Mouse (Mus musculus): ENCODE measurements at regions not wholly inside any gene's neighbourhood (a gene's known extent, or its start where the extent isn't known, plus 50 kb on each side); places are given as distances from the start of the nearest gene placed in this dataset.

DNA sequence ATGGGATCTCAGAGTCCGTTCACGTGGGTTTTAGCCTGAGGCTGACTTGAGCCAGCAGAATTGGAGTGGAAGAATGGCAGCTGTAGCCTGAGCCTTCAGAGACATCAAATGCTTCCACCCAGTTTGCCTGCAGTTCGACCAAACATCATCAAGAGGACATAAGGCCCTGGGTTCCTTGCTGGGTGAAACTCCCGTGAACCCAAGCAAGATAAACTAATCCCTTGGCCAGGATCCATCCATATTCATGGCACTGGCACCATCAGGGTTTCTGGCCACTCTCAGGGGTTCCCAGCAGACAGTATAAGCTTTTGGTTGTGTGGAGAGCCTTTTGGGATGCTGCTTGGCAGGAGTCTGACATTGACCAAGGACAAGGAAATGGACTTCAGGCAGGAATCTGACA is 77.7 kb upstream of the Krtap11-1 start:
- no peak overlapping the region for H3ac ChIP-seq (ENCODE audit: control insufficient read depth, insufficient read length, low read depth)
- no peaks in the 10 kb centered on the region for H3K79me3 ChIP-seq (ENCODE audit: low read depth)
- no peaks in the 10 kb centered on the region for H3K27me3 ChIP-seq (ENCODE audit: control insufficient read depth, insufficient read depth, insufficient read length)
- no peaks in the 10 kb centered on the region for H3K79me2 ChIP-seq (ENCODE audit: control insufficient read depth, insufficient read depth)
- H3K4me3 ChIP-seq (ENCODE audit: insufficient read depth, poor library complexity, severe bottlenecking): no peak overlapping the region
- no peaks in the 10 kb centered on the region for H3K36me3 ChIP-seq (ENCODE audit: control insufficient read depth, insufficient read depth)
- TF ChIP-seq MAX (IDR thresholded peaks at IDR 0.05): no peak
- no peak for TF ChIP-seq FOSL1 (IDR thresholded peaks at IDR 0.05; ENCODE audit: insufficient read depth, low read length, poor library complexity, severe bottlenecking)
- no peak for TF ChIP-seq CTCF (IDR thresholded peaks at IDR 0.05; ENCODE audit: control insufficient read depth, insufficient read depth, insufficient read length)
- no peak for TF ChIP-seq MYOG (IDR thresholded peaks at IDR 0.05; ENCODE audit: control insufficient read depth, extremely low read depth, insufficient read length)
- no peak for TF ChIP-seq CEBPB (IDR thresholded peaks at IDR 0.05; ENCODE audit: low read depth)
- no peak for TF ChIP-seq USF1 (IDR thresholded peaks at IDR 0.05; ENCODE audit: low read depth)
- TF ChIP-seq MYOD1 (IDR thresholded peaks at IDR 0.05; ENCODE audit: control insufficient read depth, insufficient read length, low read depth): no peak

DNA sequence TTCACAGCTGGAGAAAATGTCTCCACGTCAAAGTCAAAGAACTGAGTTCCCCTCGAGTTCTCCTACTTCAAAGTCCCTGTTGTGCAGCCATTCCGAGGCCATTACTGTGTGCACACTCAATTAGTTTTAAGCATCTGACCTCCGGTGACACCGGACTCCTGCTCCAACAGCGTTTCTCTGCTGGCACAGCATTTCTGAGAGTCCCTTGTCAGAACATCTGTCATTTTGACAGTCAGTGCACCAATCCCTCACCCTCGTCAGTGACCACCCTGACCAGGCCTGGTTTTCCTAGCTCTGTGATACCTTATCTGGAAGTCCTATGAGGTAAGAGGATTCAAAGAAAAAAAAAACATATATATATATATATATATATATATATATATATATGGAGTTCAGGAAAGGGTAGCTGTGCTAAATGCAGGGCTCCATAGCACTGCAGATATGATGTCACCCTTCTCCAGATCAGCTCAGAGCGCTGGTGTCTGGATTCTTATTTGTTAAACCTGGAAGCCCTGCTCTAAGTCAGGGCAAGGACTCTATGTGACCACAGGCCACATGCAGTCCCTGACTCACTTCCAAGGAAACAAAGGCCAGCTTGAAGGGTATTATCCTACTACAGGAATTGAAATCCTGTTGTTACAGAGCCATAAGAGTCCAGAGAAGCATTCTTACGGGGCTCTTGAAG is 63.1 kb upstream of the Krtap11-1 start:
- no peaks in the 10 kb centered on the region for H3K79me3 ChIP-seq (ENCODE audit: low read depth)
- H3K36me3 ChIP-seq (ENCODE audit: control insufficient read depth, insufficient read depth): no peaks in the 10 kb centered on the region
- no peaks in the 10 kb centered on the region for H3K79me2 ChIP-seq (ENCODE audit: control insufficient read depth, insufficient read depth)
- H3ac ChIP-seq (ENCODE audit: control insufficient read depth, insufficient read length, low read depth): no peak overlapping the region
- no peak for TF ChIP-seq FOSL1 (IDR thresholded peaks at IDR 0.05; ENCODE audit: insufficient read depth, low read length, poor library complexity, severe bottlenecking)
- no peaks in the 10 kb centered on the region for H3K27me3 ChIP-seq (ENCODE audit: control insufficient read depth, insufficient read depth, insufficient read length)
- no peak overlapping the region for H3K4me3 ChIP-seq (ENCODE audit: insufficient read depth, poor library complexity, severe bottlenecking)

DNA sequence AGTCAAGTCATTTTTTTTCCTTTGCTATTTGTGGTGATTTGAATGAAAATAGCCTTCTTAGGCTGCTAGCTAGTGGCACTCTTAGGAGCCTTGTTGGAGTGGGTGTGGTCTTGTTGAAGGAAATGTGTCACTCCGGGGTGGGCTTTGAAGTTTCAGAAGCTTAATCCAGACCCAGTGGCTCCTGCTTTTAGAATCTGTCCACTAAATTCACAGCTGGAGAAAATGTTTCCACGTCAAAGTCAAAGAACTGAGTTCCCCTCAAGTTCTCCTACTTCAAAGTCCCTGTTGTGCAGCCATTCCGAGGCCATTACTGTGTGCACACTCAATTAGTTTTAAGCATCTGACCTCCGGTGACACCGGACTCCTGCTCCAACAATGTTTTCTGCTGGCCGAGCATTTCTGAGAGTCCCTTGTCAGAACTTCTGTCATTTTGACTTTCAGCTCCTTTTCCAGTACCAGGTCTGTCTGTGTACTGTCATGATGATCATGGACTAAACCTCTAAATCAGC is 61.2 kb upstream of the Krtap11-1 start:
- H3K79me3 ChIP-seq (ENCODE audit: low read depth): no peaks in the 10 kb centered on the region
- no peak for TF ChIP-seq CTCF (IDR thresholded peaks at IDR 0.05; ENCODE audit: control insufficient read depth, insufficient read depth, insufficient read length)
- no peak for TF ChIP-seq CEBPB (IDR thresholded peaks at IDR 0.05; ENCODE audit: low read depth)
- no peak for TF ChIP-seq MYOG (IDR thresholded peaks at IDR 0.05; ENCODE audit: control insufficient read depth, extremely low read depth, insufficient read length)
- TF ChIP-seq USF1 (IDR thresholded peaks at IDR 0.05; ENCODE audit: low read depth): no peak
- no peak for TF ChIP-seq MYOD1 (IDR thresholded peaks at IDR 0.05; ENCODE audit: control insufficient read depth, insufficient read length, low read depth)
- TF ChIP-seq FOSL1 (IDR thresholded peaks at IDR 0.05; ENCODE audit: insufficient read depth, low read length, poor library complexity, severe bottlenecking): no peak
- TF ChIP-seq MAX (IDR thresholded peaks at IDR 0.05): no peak
- no peaks in the 10 kb centered on the region for H3K27me3 ChIP-seq (ENCODE audit: control insufficient read depth, insufficient read depth, insufficient read length)
- no peak overlapping the region for H3K4me3 ChIP-seq (ENCODE audit: insufficient read depth, poor library complexity, severe bottlenecking)
- H3K79me2 ChIP-seq (ENCODE audit: control insufficient read depth, insufficient read depth): no peaks in the 10 kb centered on the region
- H3K36me3 ChIP-seq (ENCODE audit: control insufficient read depth, insufficient read depth): no peaks in the 10 kb centered on the region
- H3ac ChIP-seq (ENCODE audit: control insufficient read depth, insufficient read length, low read depth): no peak overlapping the region

DNA sequence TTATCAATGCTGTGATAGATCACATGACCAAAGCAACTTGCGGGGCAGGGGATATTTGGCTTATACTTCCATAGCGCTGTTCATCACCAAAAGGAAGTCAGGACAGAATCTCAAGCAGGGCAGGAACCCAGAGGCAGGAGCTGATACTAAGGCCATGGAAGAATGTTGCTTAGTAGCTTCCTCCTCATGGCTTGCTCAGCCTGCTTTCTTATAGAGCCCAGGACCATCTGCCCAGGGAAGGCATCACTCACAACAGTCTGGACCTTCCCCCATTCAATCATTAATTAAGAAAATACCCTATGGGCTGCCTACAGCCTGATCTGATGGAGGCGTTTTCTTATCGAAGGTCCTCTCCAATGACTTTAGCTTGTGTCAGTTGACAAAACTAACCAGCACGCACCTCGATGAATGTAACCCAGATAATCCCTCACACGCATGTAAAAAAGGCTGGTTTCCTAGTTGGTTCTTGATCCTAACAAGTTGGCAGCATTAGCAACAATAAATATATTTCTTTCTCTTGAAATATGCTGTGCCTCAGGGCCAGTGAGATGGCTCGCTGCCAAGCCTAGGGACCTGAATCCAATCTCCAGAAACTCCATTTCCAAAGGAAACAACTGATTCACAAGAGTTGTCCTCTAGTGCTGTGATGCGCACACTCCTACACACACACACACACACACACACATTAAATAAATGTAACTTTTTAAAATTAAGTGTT is 60.6 kb upstream of the Krtap11-1 start:
- no peak overlapping the region for H3ac ChIP-seq (ENCODE audit: control insufficient read depth, insufficient read length, low read depth)
- no peaks in the 10 kb centered on the region for H3K36me3 ChIP-seq (ENCODE audit: control insufficient read depth, insufficient read depth)
- TF ChIP-seq USF1 (IDR thresholded peaks at IDR 0.05; ENCODE audit: low read depth): no peak
- no peak for TF ChIP-seq CEBPB (IDR thresholded peaks at IDR 0.05; ENCODE audit: low read depth)
- TF ChIP-seq MYOD1 (IDR thresholded peaks at IDR 0.05; ENCODE audit: control insufficient read depth, insufficient read length, low read depth): no peak
- no peak for TF ChIP-seq CTCF (IDR thresholded peaks at IDR 0.05; ENCODE audit: control insufficient read depth, insufficient read depth, insufficient read length)
- TF ChIP-seq MAX (IDR thresholded peaks at IDR 0.05): no peak
- TF ChIP-seq MYOG (IDR thresholded peaks at IDR 0.05; ENCODE audit: control insufficient read depth, extremely low read depth, insufficient read length): no peak
- no peak for TF ChIP-seq FOSL1 (IDR thresholded peaks at IDR 0.05; ENCODE audit: insufficient read depth, low read length, poor library complexity, severe bottlenecking)
- no peaks in the 10 kb centered on the region for H3K79me2 ChIP-seq (ENCODE audit: control insufficient read depth, insufficient read depth)
- no peak overlapping the region for H3K4me3 ChIP-seq (ENCODE audit: insufficient read depth, poor library complexity, severe bottlenecking)
- H3K79me3 ChIP-seq (ENCODE audit: low read depth): no peaks in the 10 kb centered on the region
- no peaks in the 10 kb centered on the region for H3K27me3 ChIP-seq (ENCODE audit: control insufficient read depth, insufficient read depth, insufficient read length)

DNA sequence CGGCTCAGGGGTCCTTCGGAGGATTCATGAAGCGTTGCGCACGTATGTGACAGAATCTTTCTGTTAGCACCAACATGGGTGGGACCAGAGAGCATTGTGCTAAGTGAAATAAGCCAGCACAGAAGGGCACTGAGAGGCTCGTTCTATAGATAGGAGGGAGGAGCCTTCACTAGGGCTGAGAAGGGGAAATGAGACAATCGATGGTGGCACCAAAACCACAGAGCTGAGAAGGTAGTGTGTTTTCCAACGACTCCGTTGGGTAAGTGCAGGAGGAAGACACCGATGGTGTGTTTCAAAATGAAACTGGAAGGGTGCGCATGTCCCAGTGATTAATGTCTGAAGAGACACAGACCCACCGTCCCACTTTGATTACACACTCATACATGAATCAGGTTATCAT is 54.7 kb upstream of the Krtap11-1 start:
- Histone ChIP-seq H3K4me3 (ENCODE audit: insufficient read depth, poor library complexity, severe bottlenecking) (no peak overlapping the region), H3ac (ENCODE audit: control insufficient read depth, insufficient read length, low read depth) (no peak overlapping the region), H3K79me3 (ENCODE audit: low read depth) (no peaks in the 10 kb centered on the region), H3K79me2 (ENCODE audit: control insufficient read depth, insufficient read depth) (no peaks in the 10 kb centered on the region), H3K27me3 (ENCODE audit: control insufficient read depth, insufficient read depth, insufficient read length) (no peaks in the 10 kb centered on the region), H3K36me3 (ENCODE audit: control insufficient read depth, insufficient read depth) (no peaks in the 10 kb centered on the region)
- no peak for TF ChIP-seq USF1 (IDR thresholded peaks at IDR 0.05; ENCODE audit: low read depth)
- TF ChIP-seq CTCF (IDR thresholded peaks at IDR 0.05; ENCODE audit: control insufficient read depth, insufficient read depth, insufficient read length): no peak
- TF ChIP-seq MAX (IDR thresholded peaks at IDR 0.05): no peak
- TF ChIP-seq MYOD1 (IDR thresholded peaks at IDR 0.05; ENCODE audit: control insufficient read depth, insufficient read length, low read depth): no peak
- TF ChIP-seq FOSL1 (IDR thresholded peaks at IDR 0.05; ENCODE audit: insufficient read depth, low read length, poor library complexity, severe bottlenecking): no peak
- no peak for TF ChIP-seq MYOG (IDR thresholded peaks at IDR 0.05; ENCODE audit: control insufficient read depth, extremely low read depth, insufficient read length)
- TF ChIP-seq CEBPB (IDR thresholded peaks at IDR 0.05; ENCODE audit: low read depth): no peak
